In the genomic region with DNA sequence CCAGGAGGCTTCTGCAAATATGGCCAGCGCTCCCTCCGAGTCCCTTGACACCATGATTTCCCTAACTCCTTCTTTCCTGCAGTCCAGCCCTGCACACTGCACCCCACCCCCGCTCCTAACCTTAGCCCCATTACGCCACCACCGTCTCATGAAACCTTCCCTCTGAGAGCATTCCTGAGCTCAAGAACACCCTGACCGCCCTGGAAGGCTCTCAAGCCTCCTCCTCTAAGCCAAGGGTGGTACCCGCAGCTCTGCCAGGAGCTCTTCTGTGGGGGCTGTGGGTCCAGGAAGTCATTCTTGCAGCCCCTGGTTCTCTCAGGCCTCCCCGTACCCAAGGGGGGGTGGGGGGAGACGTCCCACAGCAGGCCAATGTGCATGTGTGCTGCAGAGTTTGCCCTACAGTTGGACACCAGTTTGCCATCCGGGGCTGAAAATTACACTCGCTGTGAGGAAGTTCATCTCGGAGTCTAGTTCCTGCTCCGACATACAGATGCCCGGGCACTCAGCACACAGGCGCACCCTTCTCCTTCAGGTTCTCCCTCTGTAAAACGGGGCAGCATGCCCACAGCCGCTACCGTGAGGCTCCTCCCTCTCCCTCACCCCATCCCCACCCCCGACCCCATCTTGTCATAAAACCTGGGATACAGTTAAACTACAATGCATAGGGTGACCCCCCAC, we compare ENCODE assay signal across 12 mouse cellular contexts. TPM values are rescaled to one million over a fixed set of nuclear protein-coding genes. Genes with fewer than 3 reads are reported as not detected.
DNase-seq lines count a peak whose midpoint lies in the region; ATAC-seq lines count a peak whose summit lies in the region.
"Had no signal": no experiment of that assay in that cellular context is flagged by ENCODE, and none has a peak within 500 bp of the region (broad histone marks: within the 10 kb centered on the region; RNA-seq: fewer than 3 reads in every experiment).

No protein-coding gene starts in this region.

- H3K4me1 ChIP-seq in embryonic facial prominence, embryonic 14.5 days (ENCODE audit: control insufficient read depth, insufficient read depth, low read length), result 0 out of 2 replicates have a peak, but pooled peaks cover 8% of the 10 kb centered on the region
- H3K4me1 ChIP-seq in stomach, embryonic 14.5 days (ENCODE audit: control insufficient read depth, insufficient read depth, low read length), result peaks cover 20% of the 10 kb centered on the region
- H3K4me1 ChIP-seq: liver, embryonic 15.5 days had no signal

- H3K9me3 ChIP-seq in embryonic facial prominence, embryonic 14.5 days (ENCODE audit: control insufficient read depth, low read length), result no peaks in the 10 kb centered on the region
- H3K9me3 ChIP-seq in stomach, embryonic 14.5 days (ENCODE audit: control insufficient read depth, low read depth, low read length), result no peaks in the 10 kb centered on the region
- H3K9me3 ChIP-seq: G1E; liver, embryonic 15.5 days had no signal

- H3K27ac ChIP-seq in embryonic facial prominence, embryonic 14.5 days (replicated peaks; ENCODE audit: low read depth, low read length), result no peak overlapping the region
- H3K27ac ChIP-seq in stomach, embryonic 14.5 days (ENCODE audit: low read length), result 0 out of 2 replicates have a peak overlapping the region, but pooled peaks have one; percentile 33
- H3K27ac ChIP-seq: liver, embryonic 15.5 days had no signal

- H3K4me2 ChIP-seq in embryonic facial prominence, embryonic 14.5 days (ENCODE audit: low read depth, low read length), result no peak overlapping the region
- no peak overlapping the region for H3K4me2 ChIP-seq in stomach, embryonic 14.5 days (replicated peaks; ENCODE audit: low read depth, low read length)
- H3K4me2 ChIP-seq: liver, embryonic 15.5 days had no signal

- no peaks in the 10 kb centered on the region for H3K27me3 ChIP-seq in embryonic facial prominence, embryonic 14.5 days (replicated peaks; ENCODE audit: control insufficient read depth, insufficient read depth, low read length)
- no peaks in the 10 kb centered on the region for H3K27me3 ChIP-seq in stomach, embryonic 14.5 days (ENCODE audit: control insufficient read depth, insufficient read depth, low read length)
- H3K27me3 ChIP-seq: liver, embryonic 15.5 days had no signal

- peak; percentile 46 for DNase-seq in kidney, adult 11 months
- DNase-seq in kidney, adult 9 months, result no peak
- DNase-seq in embryonic facial prominence, embryonic 14.5 days (ENCODE audit: low spot score), result peak; percentile 23
- DNase-seq in kidney, postnatal 14 days, result peak; percentile 67
- DNase-seq: cerebellum, postnatal 14 days; right cerebral cortex, postnatal 4 days had no signal

- no peaks in the 10 kb centered on the region for H3K36me3 ChIP-seq in embryonic facial prominence, embryonic 14.5 days (ENCODE audit: control insufficient read depth, insufficient read depth, low read length)
- H3K36me3 ChIP-seq in stomach, embryonic 14.5 days (ENCODE audit: control insufficient read depth, insufficient read depth, low read length), result no peaks in the 10 kb centered on the region; the same call in 1 of the 2 replicates
- H3K36me3 ChIP-seq: G1E; liver, embryonic 15.5 days had no signal

- no peak overlapping the region for H3K9ac ChIP-seq in embryonic facial prominence, embryonic 14.5 days (ENCODE audit: low read depth, low read length)
- no peak overlapping the region for H3K9ac ChIP-seq in stomach, embryonic 14.5 days (replicated peaks; ENCODE audit: low read depth, low read length)
- H3K9ac ChIP-seq: liver, embryonic 15.5 days had no signal

- H3K4me3 ChIP-seq in embryonic facial prominence, embryonic 14.5 days (ENCODE audit: low read depth, low read length), result no peak overlapping the region
- H3K4me3 ChIP-seq in stomach, embryonic 14.5 days (ENCODE audit: low read depth, low read length), result no peak overlapping the region
- H3K4me3 ChIP-seq: liver, embryonic 15.5 days; myocyte had no signal

- WGBS in embryonic facial prominence, embryonic 14.5 days, result 76% methylated on average over 18 of the region's 19 CpGs
- 75% methylated on average over 19 of the region's 19 CpGs for WGBS in stomach, embryonic 14.5 days

- no peak for ATAC-seq in embryonic facial prominence, embryonic 14.5 days (ENCODE audit: low read depth)
- 0 out of 2 replicates have a peak, but pooled peaks have one; percentile 4 for ATAC-seq in stomach, embryonic 14.5 days (ENCODE audit: insufficient number of reproducible peaks, insufficient read depth, low FRiP score, low read depth)
- no peak for ATAC-seq in CD4-positive, CD25-positive, alpha-beta regulatory T cell, adult 4 months
- no peak for ATAC-seq in granulocyte monocyte progenitor cell, adult 5-6 weeks (replicated peaks; ENCODE audit: poor library complexity, severe bottlenecking)

RNA-seq across cellular contexts. Expression of a gene that starts 57.0 kb away (rescaled TPM):
- polyA plus RNA-seq in embryonic facial prominence, embryonic 14.5 days (2014; fragmentation: Nextera tagmentation; extraction: Ambion mirVana), result 270 and 289 TPM in 2 replicates
- 216 and 233 TPM in 2 replicates for polyA plus RNA-seq in stomach, embryonic 14.5 days (2014; fragmentation: Nextera tagmentation; extraction: Ambion mirVana)
- under 1 TPM in 1 of 2 experiments, not detected in 1; 0.22 TPM for polyA plus RNA-seq in CD4-positive, CD25-positive, alpha-beta regulatory T cell, adult 4 months (2017; shearing (Covaris generic))
- not detected in 2 replicates for total RNA-seq in granulocyte monocyte progenitor cell, adult 5-6 weeks (2014; fragmentation: Nextera tagmentation)
- total RNA-seq in granulocyte monocyte progenitor cell, adult 5-6 weeks (2017), result 0.22 and 0.67 TPM in 2 replicates
- polyA plus RNA-seq: G1E had no signal

RNA-seq across cellular contexts. Expression of a gene that starts 57.1 kb away (rescaled TPM):
- polyA plus RNA-seq in embryonic facial prominence, embryonic 14.5 days (2014; fragmentation: Nextera tagmentation; extraction: Ambion mirVana), result 92.3 and 95.9 TPM in 2 replicates
- 57.1 and 63.8 TPM in 2 replicates for polyA plus RNA-seq in stomach, embryonic 14.5 days (2014; fragmentation: Nextera tagmentation; extraction: Ambion mirVana)
- not detected for polyA plus RNA-seq in CD4-positive, CD25-positive, alpha-beta regulatory T cell, adult 4 months (2017; shearing (Covaris generic))
- 0.04 and 0.52 TPM in 2 replicates for total RNA-seq in granulocyte monocyte progenitor cell, adult 5-6 weeks (2014; fragmentation: Nextera tagmentation)
- total RNA-seq in granulocyte monocyte progenitor cell, adult 5-6 weeks (2017), result 0.26 TPM in 1 of 2 replicates, not detected in the other
- polyA plus RNA-seq: G1E had no signal

Comparison
In these comparisons a context has a peak if more than half of its experiments do, and no peak if none do; other contexts are left out.
1. RNA of a gene that starts 57.0 kb away (polyA plus RNA-seq): 270 to 289 TPM in embryonic facial prominence, embryonic 14.5 days and 216 to 233 TPM in stomach, embryonic 14.5 days; 0.22 TPM in CD4-positive, CD25-positive, alpha-beta regulatory T cell, adult 4 months; every median in the first group is over 100 times any median in the second.
2. RNA of a gene that starts 57.1 kb away (polyA plus RNA-seq): 92.3 to 95.9 TPM in embryonic facial prominence, embryonic 14.5 days and 57.1 to 63.8 TPM in stomach, embryonic 14.5 days; not detected in CD4-positive, CD25-positive, alpha-beta regulatory T cell, adult 4 months; every median in the first group is over 10 times any median in the second.